ENCODE assay signal across 16 mouse cellular contexts in genomic region chr12:4738031-4738576, GRCm38 (mm10). TPM values are rescaled to one million over a fixed set of nuclear protein-coding genes. Genes with fewer than 3 reads are reported as not detected.
"Had no signal": no experiment of that assay in that cellular context is flagged by ENCODE, and none has a peak within 500 bp of the region (broad histone marks: within the 10 kb centered on the region; RNA-seq: fewer than 3 reads in every experiment).

Gene Fam228a, minus strand, starts transcription at chr12:4738430.

- H3K36me3 ChIP-seq: kidney, embryonic 15.5 days; liver, embryonic 15.5 days; neural tube, embryonic 13.5 days had no signal

- ATAC-seq: intestine, embryonic 16.5 days; lung, postnatal 0 days; midbrain, embryonic 16.5 days had no signal

- H3K4me1 ChIP-seq: kidney, embryonic 15.5 days; liver, embryonic 15.5 days; neural tube, embryonic 13.5 days had no signal

- H3K9me3 ChIP-seq: kidney, embryonic 15.5 days; liver, embryonic 15.5 days; neural tube, embryonic 13.5 days had no signal

- H3K27ac ChIP-seq: kidney, embryonic 15.5 days; left cerebral cortex, adult 2 months; liver, embryonic 15.5 days; neural tube, embryonic 13.5 days; stomach, postnatal 0 days had no signal

- H3K9ac ChIP-seq: kidney, embryonic 15.5 days; liver, embryonic 15.5 days; neural tube, embryonic 13.5 days had no signal

- DNase-seq: kidney, adult 2 months; kidney, postnatal 14 days; liver; lung, adult 2 months; lung, postnatal 36 days; right cerebral cortex, adult 18-20 months had no signal

- H3K4me2 ChIP-seq: kidney, embryonic 15.5 days; liver, embryonic 15.5 days; midbrain, embryonic 11.5 days; neural tube, embryonic 13.5 days had no signal

- H3K4me3 ChIP-seq: kidney, embryonic 15.5 days; left cerebral cortex, adult 2 months; liver, embryonic 15.5 days; neural tube, embryonic 13.5 days had no signal

- H3K27me3 ChIP-seq: kidney, embryonic 15.5 days; liver, embryonic 15.5 days; neural tube, embryonic 13.5 days had no signal

RNA-seq across cellular contexts. Expression of gene Fam228a, which starts in this region (rescaled TPM):
- polyA plus RNA-seq: large intestine, adult 2 months; lung, adult 2 months had no signal
